Mouse (Mus musculus) stomach, embryonic 14.5 days (tissue): ENCODE measurements around the gene Usp6nl. TPM values are rescaled to one million over a fixed set of nuclear protein-coding genes. Genes with fewer than 3 reads are reported as not detected.
A peak's percentile ranks its signal among the peaks of the same experiment; 100 is the strongest.

Experiments used
- ATAC-seq: fragments of 200-750 bp; cut with Nextera tagmentation; 2 replicates; pipeline ENCODE4 v1.8.0; 2017; ENCODE audit warnings: low read depth, moderate TSS enrichment; ENCODE audit not compliant: insufficient number of reproducible peaks, insufficient read depth, low FRiP score
- H3K27ac ChIP-seq: fragments of 300-500 bp; sonication (generic); 2 replicates; pipeline ENCODE4 v1.5.1; 2014; ENCODE audit warnings: mild to moderate bottlenecking, low read length, moderate library complexity, mixed read lengths
- H3K27me3 ChIP-seq: fragments of 300-500 bp; sonication (generic); 2 replicates; pipeline ENCODE4 v1.6.1; 2014; ENCODE audit warnings: low read length, control low read depth, mixed read lengths; ENCODE audit not compliant: control insufficient read depth, insufficient read depth
- H3K36me3 ChIP-seq: fragments of 300-500 bp; sonication (generic); 2 replicates; pipeline ENCODE4 v1.6.1; 2014; ENCODE audit warnings: mild to moderate bottlenecking, control low read depth, low read length, moderate library complexity, mixed read lengths; ENCODE audit not compliant: control insufficient read depth, insufficient read depth
- H3K4me1 ChIP-seq: fragments of 300-500 bp; sonication (generic); 2 replicates; pipeline ENCODE4 v1.6.1; 2014; ENCODE audit warnings: low read length, control low read depth, mixed read lengths; ENCODE audit not compliant: control insufficient read depth, insufficient read depth
- H3K4me2 ChIP-seq: fragments of 300-500 bp; sonication (generic); replicated peaks from 2 replicates; pipeline ENCODE4 v1.6.1; 2014; ENCODE audit warnings: low read depth, low read length, control low read depth
- H3K4me3 ChIP-seq: fragments of 300-500 bp; sonication (generic); 2 replicates; pipeline ENCODE4 v1.5.1; 2014; ENCODE audit warnings: low read depth, low read length, control low read depth
- H3K9ac ChIP-seq: fragments of 300-500 bp; sonication (generic); replicated peaks from 2 replicates; pipeline ENCODE4 v1.6.1; 2014; ENCODE audit warnings: low read depth, mild to moderate bottlenecking, control low read depth, low read length, moderate library complexity, mixed read lengths
- H3K9me3 ChIP-seq: fragments of 300-500 bp; sonication (generic); 2 replicates; pipeline ENCODE4 v1.6.1; 2016; ENCODE audit warnings: low read depth, low read length, control low read depth; ENCODE audit not compliant: control insufficient read depth
- WGBS: fragments of 180-500 bp; shearing (Covaris S2); extraction: QIAGEN DNeasy Blood & Tissue Kit; methylation state at CpG from one replicate; pipeline ENCODE4 v1.1.7; 2014; 5-methylcytosine and 5-hydroxymethylcytosine counted together
- polyA plus RNA-seq: library from polyadenylated mRNA; unstranded; fragments of >200 nt; fragmentation: Nextera tagmentation; extraction: Ambion mirVana; gene quantifications from 2 replicates; pipeline ENCODE4 v1.2.1, GENCODE M21; 2014

Gene Usp6nl
- polyA plus RNA-seq, 1 experiment from 2014 or later = 12.9 TPM

- H3K36me3 ChIP-seq = no peaks in the 10 kb centered on the region
- H3K4me1 ChIP-seq = no peaks in the 10 kb centered on the region
- no peak overlapping the region for H3K4me2 ChIP-seq
- H3K9ac ChIP-seq = no peak overlapping the region
- no peaks in the 10 kb centered on the region for H3K27me3 ChIP-seq
- H3K27ac ChIP-seq = no peak overlapping the region
- H3K9me3 ChIP-seq = no peaks in the 10 kb centered on the region
- WGBS = 68% methylated on average over 6 of the region's 6 CpGs
- H3K4me3 ChIP-seq = no peak overlapping the region
- no peak for ATAC-seq
These were observed 143.9 kb downstream of the Usp6nl start for GRCm38 (mm10) chr2:6466396-6466795.

GRCm38 (mm10) chr2:6467318-6467717 is 144.9 kb downstream of the Usp6nl start:
- Histone ChIP-seq H3K4me3 (no peak overlapping the region), H3K4me1 (no peaks in the 10 kb centered on the region), H3K27ac (no peak overlapping the region), H3K9me3 (no peaks in the 10 kb centered on the region), H3K27me3 (no peaks in the 10 kb centered on the region), H3K9ac (no peak overlapping the region), H3K36me3 (no peaks in the 10 kb centered on the region), H3K4me2 (no peak overlapping the region)
- ATAC-seq = no peak
- 92% methylated on average over 3 of the region's 3 CpGs for WGBS

- no peak overlapping the region for H3K4me2 ChIP-seq
- no peaks in the 10 kb centered on the region for H3K27me3 ChIP-seq
- no peak overlapping the region for H3K27ac ChIP-seq
- H3K9ac ChIP-seq = no peak overlapping the region
- no peaks in the 10 kb centered on the region for H3K4me1 ChIP-seq
- H3K36me3 ChIP-seq = no peaks in the 10 kb centered on the region
- no peaks in the 10 kb centered on the region for H3K9me3 ChIP-seq
- 32% methylated on average over 9 of the region's 9 CpGs for WGBS
- H3K4me3 ChIP-seq = no peak overlapping the region
- ATAC-seq = no peak
These were observed 146.7 kb downstream of the Usp6nl start for GRCm38 (mm10) chr2:6469164-6469563.

GRCm38 (mm10) chr2:6471110-6471611 is 148.7 kb downstream of the Usp6nl start:
- H3K27me3 ChIP-seq = no peaks in the 10 kb centered on the region
- no peak overlapping the region for H3K27ac ChIP-seq
- 47% methylated on average over 4 of the region's 4 CpGs for WGBS

GRCm38 (mm10) chr2:6473829-6474228 is 151.4 kb downstream of the Usp6nl start:
- Histone ChIP-seq H3K4me3 (no peak overlapping the region), H3K27me3 (no peaks in the 10 kb centered on the region), H3K9me3 (no peaks in the 10 kb centered on the region; the same call in 1 of the 2 replicates), H3K36me3 (no peaks in the 10 kb centered on the region), H3K4me2 (no peak overlapping the region), H3K27ac (no peak overlapping the region), H3K4me1 (peaks cover under 1% of the 10 kb centered on the region; the same call in 1 of the 2 replicates), H3K9ac (no peak overlapping the region)
- WGBS = 74% methylated on average over 5 of the region's 5 CpGs
- ATAC-seq = no peak

More at GRCm38 (mm10) chr2:6471110-6471611, 148.7 kb downstream of the Usp6nl start:
- H3K4me3 ChIP-seq = no peak overlapping the region
- H3K9me3 ChIP-seq = no peaks in the 10 kb centered on the region; the same call in 1 of the 2 replicates
- no peak overlapping the region for H3K9ac ChIP-seq
- no peak for ATAC-seq
- H3K4me2 ChIP-seq = no peak overlapping the region
- H3K4me1 ChIP-seq = no peaks in the 10 kb centered on the region
- no peaks in the 10 kb centered on the region for H3K36me3 ChIP-seq

GRCm38 (mm10) chr2:6477884-6478283 is 155.4 kb downstream of the Usp6nl start:
- Histone ChIP-seq H3K4me3 (no peak overlapping the region), H3K4me2 (no peak overlapping the region), H3K36me3 (no peaks in the 10 kb centered on the region), H3K4me1 (peaks cover 11% of the 10 kb centered on the region), H3K27ac (peak overlapping the region; percentile 39; the same call in 1 of the 2 replicates), H3K27me3 (no peaks in the 10 kb centered on the region), H3K9ac (no peak overlapping the region), H3K9me3 (no peaks in the 10 kb centered on the region; the same call in 1 of the 2 replicates)
- 76% methylated on average over 4 of the region's 4 CpGs for WGBS
- no peak for ATAC-seq

- Histone ChIP-seq H3K9me3 (no peaks in the 10 kb centered on the region; the same call in 1 of the 2 replicates), H3K4me2 (no peak overlapping the region), H3K36me3 (no peaks in the 10 kb centered on the region), H3K4me3 (no peak overlapping the region), H3K27ac (peak overlapping the region; percentile 39; the same call in 1 of the 2 replicates), H3K4me1 (peaks cover 15% of the 10 kb centered on the region), H3K9ac (no peak overlapping the region), H3K27me3 (no peaks in the 10 kb centered on the region)
- 0 out of 2 replicates have a peak, but pooled peaks have one; percentile 19 for ATAC-seq
- 37% methylated on average over 16 of the region's 16 CpGs for WGBS
These were observed 156.0 kb downstream of the Usp6nl start for GRCm38 (mm10) chr2:6478361-6478965.

GRCm38 (mm10) chr2:6478966-6479391 is 156.5 kb downstream of the Usp6nl start:
- 27% methylated on average over 13 of the region's 13 CpGs for WGBS
- Histone ChIP-seq H3K4me1 (peaks cover 18% of the 10 kb centered on the region), H3K27me3 (no peaks in the 10 kb centered on the region), H3K9ac (no peak overlapping the region), H3K4me2 (no peak overlapping the region), H3K36me3 (no peaks in the 10 kb centered on the region), H3K9me3 (no peaks in the 10 kb centered on the region; the same call in 1 of the 2 replicates), H3K27ac (peak overlapping the region; percentile 29; the same call in 1 of the 2 replicates), H3K4me3 (no peak overlapping the region)
- ATAC-seq = peak; percentile 66; the same call in 1 of the 2 replicates
